Mouse (Mus musculus) cerebral cortex, adult 2 months (tissue): ENCODE measurements around the gene Ceacam15.

Experiments
- WGBS: fragments of 180-500 bp; shearing (Covaris S2); methylation state at CpG from one replicate; pipeline ENCODE4 v1.1.7; 2018; 5-methylcytosine and 5-hydroxymethylcytosine counted together

Gene Ceacam15

DNA sequence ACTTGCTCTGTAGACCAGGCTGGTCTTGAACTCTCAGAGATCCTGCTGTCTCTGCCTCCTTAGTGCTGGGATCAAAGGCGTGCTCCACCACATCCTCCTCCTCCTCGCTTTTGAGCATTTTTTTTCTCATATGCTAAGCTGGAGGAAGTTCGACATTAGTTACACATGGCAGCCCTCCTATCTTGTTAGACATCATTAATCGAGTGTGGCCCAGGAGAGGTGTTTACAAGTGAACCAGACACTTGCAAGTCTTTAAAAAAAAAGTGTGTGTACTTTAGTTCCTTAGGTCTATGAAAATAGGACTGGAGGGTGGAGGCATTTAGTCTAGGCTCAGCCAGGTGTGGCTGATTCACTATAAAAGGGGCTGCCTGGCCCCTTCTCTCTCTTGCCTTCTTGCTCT, 44.5 kb downstream of the Ceacam15 start:
- 76% methylated on average over 4 of the region's 4 CpGs for WGBS

DNA sequence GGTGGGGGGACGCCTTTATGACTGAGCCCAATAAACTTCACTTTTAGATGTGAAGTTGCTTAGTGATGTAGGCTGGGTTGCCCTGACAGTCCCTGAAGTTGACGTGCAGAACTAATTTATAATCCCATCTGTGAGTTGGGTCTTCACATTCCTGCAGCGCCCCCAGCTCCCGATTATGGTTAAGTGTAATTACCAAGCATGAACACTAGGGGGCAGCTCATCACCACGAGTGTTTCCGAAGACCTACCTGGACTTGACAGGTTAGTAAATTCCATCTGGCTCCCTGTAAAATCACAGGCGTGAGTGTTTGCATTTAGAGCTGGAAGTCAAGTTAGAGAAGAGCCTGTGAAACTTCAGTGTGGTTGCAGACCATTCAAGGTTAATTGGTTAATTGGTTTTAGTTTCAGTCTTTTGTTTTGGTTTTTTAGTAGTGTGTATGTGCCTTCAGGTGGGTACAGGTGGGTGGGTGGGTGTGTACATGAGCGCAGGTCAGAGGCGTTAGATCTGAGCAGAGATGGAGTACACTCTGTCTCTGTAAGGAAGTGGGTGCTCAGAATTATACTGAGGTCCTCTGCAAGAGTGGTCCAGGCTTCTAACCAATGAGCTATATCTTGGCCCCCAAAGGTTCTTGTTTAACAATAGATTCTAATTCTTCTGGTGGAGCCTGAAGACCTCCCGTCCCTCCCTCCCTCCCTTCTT, 45.8 kb downstream of the Ceacam15 start:
- 15% methylated on average over 10 of the region's 10 CpGs for WGBS

DNA sequence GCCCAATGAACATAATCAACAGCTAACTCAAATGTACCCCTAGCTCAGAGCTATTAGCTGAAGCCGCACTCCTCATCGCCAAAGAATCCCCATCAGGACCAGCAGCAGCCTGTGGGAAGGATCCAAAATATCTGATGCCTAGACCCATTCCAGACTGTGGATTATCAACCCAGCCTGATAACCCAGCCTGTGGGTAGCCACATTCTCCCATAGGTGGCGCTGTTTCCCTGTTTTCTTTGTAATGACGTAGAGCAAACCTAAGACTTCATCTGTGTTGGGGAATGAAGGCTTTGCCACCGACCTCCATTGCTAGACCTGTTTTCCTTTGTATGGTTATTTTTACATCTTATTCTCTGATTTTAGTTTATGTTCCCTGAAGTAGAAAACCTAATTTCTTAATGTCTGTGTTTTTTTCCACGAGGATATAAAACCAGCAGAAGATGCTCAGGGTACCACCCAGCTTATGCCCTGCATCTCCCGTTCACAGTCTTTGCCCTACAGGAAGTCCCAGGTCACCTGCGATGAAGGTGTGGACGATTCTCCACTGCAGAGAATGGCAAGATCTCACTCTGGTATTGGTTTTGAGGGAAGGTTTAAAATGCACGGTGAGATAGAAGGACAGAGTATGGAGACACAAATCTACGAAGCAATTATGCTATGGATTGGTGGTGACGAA, 47.3 kb downstream of the Ceacam15 start:
- WGBS = 21% methylated on average over 12 of the region's 12 CpGs

DNA sequence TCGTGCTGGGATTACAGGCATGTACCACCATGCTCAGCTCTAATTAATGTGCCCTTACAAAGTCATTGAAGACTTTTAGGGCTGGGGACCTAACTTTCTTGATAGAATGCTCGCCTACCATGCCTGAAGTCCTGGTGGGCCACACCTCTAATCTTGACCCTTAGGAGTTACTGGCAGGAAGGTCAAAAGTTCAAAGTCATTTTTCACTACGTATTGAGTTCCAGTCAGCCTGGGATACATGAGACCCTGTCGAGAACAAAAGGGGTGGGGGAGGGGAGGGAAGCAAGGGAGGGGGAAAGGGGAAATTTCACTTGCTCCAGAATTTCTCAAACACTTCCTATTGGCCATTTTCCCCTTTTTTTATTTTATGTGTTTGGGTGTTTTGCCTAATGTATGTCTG, 52.4 kb downstream of the Ceacam15 start:
- 74% methylated on average over 4 of the region's 4 CpGs for WGBS
